Mouse (Mus musculus) kidney, embryonic 16.5 days (tissue): ENCODE data around the gene Cldn34c3. TPM values are rescaled to one million over a fixed set of nuclear protein-coding genes. Genes with fewer than 3 reads are reported as not detected.
"Not testable (repeated sequence)": the region's sequence is repeated elsewhere in the genome, so short reads cannot be mapped to it uniquely, and the experiment has no call there.

ENCODE experiments used
- ATAC-seq: fragments of 200-750 bp; cut with Nextera tagmentation; 2 replicates; pipeline ENCODE4 v1.8.0; 2017; ENCODE audit warnings: moderate TSS enrichment; ENCODE audit not compliant: low FRiP score, low TSS enrichment
- H3K27ac ChIP-seq: fragments of 300-500 bp; sonication (generic); 2 replicates; pipeline ENCODE4 v1.5.1; 2014; ENCODE audit warnings: low read length
- H3K27me3 ChIP-seq: fragments of 300-500 bp; sonication (generic); 2 replicates; pipeline ENCODE4 v1.6.1; 2014; ENCODE audit warnings: low read length, control low read depth, mixed read lengths; ENCODE audit not compliant: insufficient read depth
- H3K36me3 ChIP-seq: fragments of 300-500 bp; sonication (generic); 2 replicates; pipeline ENCODE4 v1.6.1; 2014; ENCODE audit warnings: low read length, control low read depth, mixed read lengths; ENCODE audit not compliant: insufficient read depth
- H3K4me1 ChIP-seq: fragments of 300-500 bp; sonication (generic); 2 replicates; pipeline ENCODE4 v1.6.1; 2014; ENCODE audit warnings: low read length, control low read depth, mixed read lengths; ENCODE audit not compliant: insufficient read depth
- H3K4me2 ChIP-seq: fragments of 300-500 bp; sonication (generic); replicated peaks from 2 replicates; pipeline ENCODE4 v1.6.1; 2014; ENCODE audit warnings: low read depth, low read length
- H3K4me3 ChIP-seq: fragments of 300-500 bp; sonication (generic); 2 replicates; pipeline ENCODE4 v1.5.1; 2014; ENCODE audit warnings: mild to moderate bottlenecking, low read length
- H3K9ac ChIP-seq: fragments of 300-500 bp; sonication (generic); replicated peaks from 2 replicates; pipeline ENCODE4 v1.6.1; 2014; ENCODE audit warnings: low read length
- H3K9me3 ChIP-seq: fragments of 300-500 bp; sonication (generic); 2 replicates; pipeline ENCODE4 v1.6.1; 2016; ENCODE audit warnings: low read length, control low read depth
- polyA plus RNA-seq: library from polyadenylated mRNA; unstranded; fragments of >200 nt; fragmentation: Nextera tagmentation; extraction: Ambion mirVana; gene quantifications from 2 replicates; pipeline ENCODE4 v1.2.1, GENCODE M21; 2015

Cldn34c3 gene
- not detected in 2 replicates for polyA plus RNA-seq

- H3K27ac ChIP-seq, H3K9me3 ChIP-seq, H3K4me2 ChIP-seq, ATAC-seq, H3K4me1 ChIP-seq, H3K27me3 ChIP-seq, H3K9ac ChIP-seq, H3K36me3 ChIP-seq, H3K4me3 ChIP-seq: not testable (repeated sequence)
Measured at GRCm38 (mm10) chrX:123793365-123793764, at the start of gene Cldn34c3. TSS of gene Cldn34c3 (plus strand) at chrX:123793665.

Other genes starting within 250 kb of the Cldn34c3 start
- gene Cldn34c2, start 212.0 kb upstream of the Cldn34c3 start, polyA plus RNA-seq = not detected in 2 replicates
- gene Gm17467, start 88.9 kb upstream of the Cldn34c3 start, polyA plus RNA-seq = not detected in 2 replicates